Mouse (Mus musculus): ENCODE data around the gene Fzd10.

The Fzd10 gene

DNA sequence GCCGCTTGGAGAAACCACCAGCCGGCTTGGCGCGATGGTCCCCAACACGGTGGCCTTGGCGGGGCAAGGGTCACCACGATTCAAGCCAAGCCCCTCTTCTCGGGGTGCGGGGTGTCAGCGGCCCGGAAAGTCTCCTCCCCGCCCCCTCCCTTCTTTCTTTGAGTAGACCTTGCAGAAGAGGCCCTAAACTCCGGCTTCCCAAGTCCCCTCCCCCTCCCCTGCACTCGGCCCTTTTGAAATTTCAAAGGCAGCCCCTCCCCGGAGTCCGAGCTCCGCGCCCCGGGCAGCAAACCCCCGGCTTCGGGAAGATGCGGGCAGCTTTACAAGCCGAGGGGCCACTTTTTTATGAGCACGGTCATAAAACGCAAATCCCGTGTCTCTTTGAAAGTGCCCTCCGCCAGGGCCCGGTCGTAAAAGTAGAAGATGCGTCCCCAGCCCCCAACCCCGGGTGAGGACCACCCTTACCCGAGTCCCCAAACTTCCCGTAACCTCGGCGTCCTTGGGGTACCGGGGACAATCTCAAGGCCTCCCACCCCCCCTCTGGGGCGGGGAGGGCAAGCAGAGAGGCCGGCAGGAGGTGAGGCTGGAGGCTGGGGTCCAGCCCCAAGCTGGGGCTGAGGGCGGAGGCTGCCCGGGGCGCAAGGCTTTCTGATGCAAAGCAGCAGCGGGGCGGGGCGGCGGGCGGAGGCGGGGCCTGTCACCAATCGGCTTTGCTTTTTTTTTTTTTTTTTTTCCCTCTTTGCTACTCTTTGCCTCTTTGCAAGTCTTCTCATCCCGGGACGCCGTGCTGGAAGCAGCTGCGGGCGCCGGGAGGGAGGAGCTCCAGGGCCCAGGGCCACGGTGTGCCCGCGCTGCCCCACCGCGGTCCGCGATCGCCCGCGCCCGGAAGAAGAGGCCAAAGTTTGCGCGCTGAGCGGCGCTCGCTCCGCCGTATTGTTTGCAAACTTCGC lies at the start of gene Fzd10:
Fzd10 (plus strand) TSS at position 773 of the 950 bp plus-strand sequence.
- no peak for DNase-seq

DNA sequence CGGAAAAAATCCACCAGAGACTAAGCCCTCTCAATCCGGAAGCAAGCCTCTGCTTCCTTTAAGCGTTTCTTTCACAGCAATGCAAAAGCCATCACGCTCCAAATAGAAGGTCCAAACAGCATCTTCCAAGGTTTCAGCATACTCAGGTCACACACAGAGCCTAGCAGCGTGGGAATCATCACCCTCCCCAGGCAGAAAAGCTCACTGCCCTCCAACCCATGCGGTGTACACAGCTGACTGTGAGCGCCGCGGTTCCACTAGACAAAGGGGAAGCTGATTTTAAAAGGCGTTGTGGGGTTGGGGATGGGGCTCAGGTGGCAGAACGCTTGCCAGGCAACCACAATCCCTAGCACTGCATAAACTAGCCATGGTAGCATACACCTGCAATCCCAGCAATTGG lies 49.2 kb upstream of the Fzd10 start:
- DNase-seq = no peak

DNA sequence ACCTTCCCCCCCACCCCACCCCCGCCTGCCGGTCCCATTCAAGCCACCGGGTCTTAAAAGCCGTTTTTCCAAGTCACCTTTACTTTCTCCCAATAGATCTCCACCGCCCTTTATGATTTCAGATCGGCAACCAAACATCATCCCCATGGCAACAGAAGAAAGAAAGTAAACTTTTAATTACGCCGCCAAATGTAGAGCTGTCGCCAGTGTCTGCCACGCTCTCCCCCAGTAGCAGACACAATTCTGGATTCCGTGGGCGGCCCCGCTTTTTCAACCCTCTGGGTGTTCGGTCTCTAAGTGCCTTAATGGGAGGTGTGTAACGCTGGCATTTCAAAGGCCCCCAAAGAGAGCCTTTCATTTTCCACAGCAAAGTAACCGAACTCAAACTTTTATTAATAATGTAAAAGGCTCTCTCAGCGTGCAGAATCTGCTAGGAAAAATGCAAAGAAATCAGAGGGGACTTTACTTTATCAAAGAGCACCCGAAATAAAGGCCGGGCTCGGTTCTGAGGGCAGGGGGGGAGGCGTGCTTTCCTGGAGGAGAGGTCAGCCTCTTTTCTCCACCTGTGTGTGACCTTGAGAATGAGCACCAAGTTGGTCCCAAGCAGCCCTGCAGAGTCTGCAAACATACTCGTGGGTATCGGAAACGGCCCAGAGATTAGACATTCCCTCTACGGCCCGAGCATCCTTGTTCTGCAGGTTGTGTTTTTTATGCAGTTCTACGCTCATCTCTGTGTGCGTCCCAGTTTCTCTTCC lies 48.3 kb upstream of the Fzd10 start:
- no peak for DNase-seq

DNA sequence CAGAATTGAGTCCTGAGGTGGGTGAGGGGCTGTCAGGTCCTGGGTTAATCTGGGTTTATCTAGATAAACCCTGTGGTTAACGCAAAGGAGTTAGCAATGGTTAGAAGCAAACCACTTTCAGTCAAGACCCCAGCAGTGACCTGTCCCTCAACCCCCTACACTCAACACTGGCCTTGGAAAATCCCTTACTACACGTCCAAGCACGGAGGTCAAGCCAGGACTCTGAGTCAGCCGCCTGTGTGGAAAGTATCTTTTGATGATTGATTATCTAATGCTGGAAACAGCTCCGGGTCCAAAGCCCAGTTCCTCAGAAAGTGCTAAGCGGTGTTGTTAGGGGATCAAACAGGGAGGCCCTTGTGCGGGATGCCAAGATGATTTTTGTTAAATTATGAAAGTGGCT lies 42.5 kb upstream of the Fzd10 start:
- DNase-seq = no peak

DNA sequence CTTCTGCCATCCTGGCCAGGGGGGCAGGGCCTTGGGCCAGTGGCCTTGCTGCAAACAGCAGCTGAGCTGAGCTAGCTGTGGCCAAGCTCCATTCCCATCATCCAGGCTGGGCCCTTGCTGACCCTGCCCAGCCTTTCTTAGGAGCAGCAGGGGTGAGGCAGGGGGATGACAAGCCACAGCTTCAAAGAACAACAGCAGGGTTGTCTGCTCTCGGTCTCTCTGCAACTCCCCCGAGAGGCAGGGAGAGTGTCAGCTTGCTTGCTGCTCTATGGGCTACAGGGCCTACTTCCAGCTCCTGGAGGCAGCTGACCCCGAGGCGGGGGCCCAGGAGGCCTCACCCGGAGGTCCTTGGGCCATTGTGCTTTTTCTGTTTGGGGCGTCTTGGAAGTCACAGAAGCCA lies 33.3 kb upstream of the Fzd10 start:
- no peak for DNase-seq

DNA sequence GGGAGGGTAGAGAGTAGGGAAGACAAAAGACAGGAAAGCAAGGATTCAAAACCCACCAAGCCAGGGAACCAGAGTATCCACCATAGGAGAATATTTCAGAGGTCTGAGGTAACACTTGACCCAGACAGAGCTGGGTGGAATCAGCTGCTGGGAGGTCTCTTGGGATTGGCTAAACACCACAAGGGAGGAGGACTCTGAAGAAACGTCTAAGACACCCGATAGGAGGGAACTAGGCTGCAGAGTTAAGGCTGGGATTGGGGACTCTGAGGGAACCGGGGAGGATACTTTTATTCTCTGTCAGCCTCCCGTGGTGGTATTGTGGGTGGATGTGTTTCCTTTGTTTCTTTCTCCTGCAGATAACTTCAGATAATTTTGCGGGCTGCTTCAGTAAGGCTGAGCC lies 31.7 kb upstream of the Fzd10 start:
- no peak for DNase-seq

DNA sequence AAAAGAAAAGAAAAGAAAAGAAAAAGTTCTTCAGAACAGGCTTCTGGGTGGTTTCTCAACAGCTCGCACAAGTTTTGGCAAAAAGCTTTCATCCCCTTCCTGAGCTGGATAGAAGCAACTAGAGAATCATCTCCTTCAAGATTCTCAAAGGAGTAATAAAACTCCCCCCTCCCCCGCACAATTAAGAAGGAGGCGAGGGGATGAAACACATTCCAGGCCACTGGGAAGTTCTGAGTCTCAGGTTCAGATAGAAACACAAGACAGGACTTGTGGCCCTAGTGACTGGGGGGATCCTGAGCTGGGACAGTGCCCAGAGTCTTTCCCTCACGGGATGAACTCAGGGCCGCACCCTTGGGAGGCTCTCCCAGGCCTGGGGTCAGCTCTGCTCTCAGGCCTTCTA lies 30.6 kb upstream of the Fzd10 start:
- DNase-seq = no peak

DNA sequence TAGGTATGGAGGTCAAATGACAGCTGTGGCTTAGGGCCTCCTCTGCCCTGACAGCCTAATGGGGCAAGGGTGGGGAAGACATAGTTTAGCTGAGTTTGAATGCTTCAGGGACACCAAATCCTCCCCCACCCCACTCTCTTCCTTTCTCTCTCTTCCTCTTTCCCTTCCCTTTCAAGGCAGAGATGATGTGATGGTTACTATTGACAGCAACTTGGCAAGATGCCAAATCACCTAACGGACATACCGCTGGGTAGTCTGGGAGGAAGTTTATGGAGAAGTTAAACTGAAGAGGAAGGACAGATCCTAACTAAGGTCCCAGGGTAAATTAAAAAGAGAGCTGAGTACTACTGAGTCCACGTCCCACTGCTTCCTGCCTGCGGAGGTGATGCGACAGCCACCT lies 29.8 kb upstream of the Fzd10 start:
- DNase-seq = no peak

DNA sequence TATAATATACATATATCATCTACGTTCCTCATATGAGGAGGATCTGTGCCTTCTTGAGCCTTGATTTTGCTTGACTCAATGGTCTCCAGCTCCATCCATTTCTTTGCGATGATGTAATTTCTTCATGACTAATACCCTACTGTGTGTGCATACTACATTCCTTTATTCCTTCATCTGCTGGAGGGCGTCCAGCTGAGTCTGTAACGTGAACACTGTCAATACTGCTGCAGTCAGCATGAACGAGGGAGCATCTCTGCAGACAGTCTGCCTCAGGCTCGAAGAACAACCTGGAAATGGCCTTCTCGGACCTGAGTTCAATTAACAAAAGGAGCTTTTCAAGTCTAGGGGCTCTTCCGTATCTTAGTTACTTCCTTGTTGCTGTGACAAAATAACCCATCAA lies 28.9 kb upstream of the Fzd10 start:
- no peak for DNase-seq

DNA sequence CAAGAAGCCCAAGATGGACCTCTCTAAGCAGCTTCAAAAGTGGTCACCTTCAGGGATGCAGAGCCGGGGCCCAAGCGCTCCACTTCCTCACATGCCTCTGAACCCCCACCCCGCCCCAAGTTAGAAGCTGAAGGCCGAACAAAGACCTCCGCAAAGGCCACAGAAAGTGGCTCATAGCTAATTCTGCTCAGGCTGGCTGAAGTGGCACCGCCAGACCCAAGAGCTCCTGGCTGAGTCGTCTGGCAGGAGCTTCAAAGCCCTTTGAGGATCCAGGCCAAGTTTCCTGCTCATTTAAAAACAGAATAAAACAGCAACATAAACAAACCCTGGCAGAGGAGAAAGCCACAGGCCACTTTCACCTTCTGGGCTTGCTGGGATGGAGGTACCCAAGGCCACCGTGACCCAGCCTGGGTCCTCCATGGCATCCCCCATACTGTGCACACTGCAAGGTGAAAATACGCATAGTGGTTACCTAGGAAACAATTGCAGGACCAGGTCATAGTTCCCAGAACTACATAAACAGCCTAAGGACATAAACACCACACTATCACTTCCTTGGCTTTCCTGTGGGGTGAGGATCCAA lies 24.6 kb upstream of the Fzd10 start:
- no peak for DNase-seq

DNA sequence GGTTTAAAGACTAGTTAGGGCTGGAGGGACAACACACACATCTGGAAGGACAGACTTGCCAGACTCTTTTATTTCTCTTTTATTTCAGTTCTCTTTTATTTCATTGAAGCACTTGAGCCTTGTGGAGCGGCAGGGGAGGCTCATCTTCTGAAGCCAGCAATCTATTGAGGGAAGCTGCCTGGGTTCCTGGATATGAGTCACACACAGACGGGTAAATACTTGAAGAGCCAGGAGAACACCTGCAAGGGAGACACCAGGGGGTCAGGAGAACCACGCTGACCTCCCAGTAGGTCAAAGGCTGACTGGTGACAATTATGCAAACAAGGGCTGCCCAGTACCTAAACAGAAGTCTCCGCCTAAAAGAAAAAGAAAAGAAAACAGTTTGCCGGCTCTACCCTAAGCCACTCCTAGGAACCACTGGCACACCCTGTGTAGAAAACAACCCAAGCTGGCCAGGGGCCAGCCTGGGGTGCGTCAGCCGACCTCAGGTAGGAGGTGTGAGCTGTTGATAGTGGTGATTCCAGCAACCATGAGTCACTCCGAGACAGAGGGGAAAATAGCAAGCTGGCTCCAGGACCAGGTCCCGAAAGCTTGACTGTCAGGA lies 21.5 kb upstream of the Fzd10 start:
- no peak for DNase-seq

DNA sequence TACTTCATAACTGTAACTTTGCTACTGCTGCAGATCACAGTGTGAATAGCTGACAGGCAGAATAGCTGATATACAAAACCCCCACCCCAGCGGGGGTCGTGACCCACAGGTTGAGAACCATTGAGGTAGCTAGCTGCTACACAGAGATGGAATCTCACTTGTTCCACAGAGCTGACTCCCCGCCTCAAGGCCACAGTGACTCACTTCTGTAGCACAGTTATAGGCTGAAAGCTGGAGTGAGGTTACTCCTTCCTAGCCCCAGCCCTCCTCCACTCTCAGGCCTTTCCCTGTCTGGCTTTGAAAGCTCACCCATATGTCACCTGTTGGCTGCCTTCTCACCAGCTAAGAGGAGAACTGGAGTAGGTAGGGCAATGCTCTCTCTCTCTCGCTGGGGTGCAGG lies 19.7 kb upstream of the Fzd10 start:
- no peak for DNase-seq

DNA sequence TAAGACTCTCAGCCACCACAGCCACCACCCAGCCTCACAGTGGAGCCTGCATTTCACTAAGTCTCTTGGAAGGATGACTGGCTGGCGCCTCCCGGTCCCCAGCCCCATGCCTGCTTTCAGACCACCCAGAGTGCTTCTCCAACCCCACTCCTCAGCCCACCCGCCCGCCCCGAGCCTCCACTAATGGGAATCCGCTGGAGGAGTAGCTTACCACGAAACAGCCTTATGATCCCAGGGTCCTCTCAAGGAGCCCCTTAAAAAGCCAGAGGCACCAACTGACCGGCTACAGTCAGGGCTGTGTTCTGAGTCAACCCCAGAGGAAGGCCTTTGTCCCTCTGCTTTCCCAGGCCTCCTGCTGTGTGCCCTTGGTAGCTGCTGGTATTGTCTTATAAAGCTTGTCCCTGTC lies 19.1 kb upstream of the Fzd10 start:
- no peak for DNase-seq

DNA sequence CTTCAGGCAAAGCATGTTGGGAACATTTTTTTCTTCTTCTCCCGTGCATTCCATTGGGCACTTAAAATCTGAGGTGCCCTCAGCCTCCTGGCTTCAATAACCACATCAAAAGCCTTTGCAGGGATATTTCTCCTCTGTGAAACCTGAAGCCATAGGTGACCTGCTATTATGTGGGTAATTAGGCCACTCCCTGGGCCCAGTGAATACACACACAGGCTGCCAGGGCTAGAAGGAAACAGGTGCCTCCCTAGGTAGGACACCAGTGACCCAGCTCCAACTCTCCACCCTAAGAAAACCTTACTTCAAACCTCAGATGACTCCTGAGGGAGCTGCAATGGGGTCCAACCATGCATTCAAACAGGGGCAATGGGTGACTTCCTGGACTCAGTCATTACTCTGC lies 11.4 kb upstream of the Fzd10 start:
- DNase-seq = no peak

DNA sequence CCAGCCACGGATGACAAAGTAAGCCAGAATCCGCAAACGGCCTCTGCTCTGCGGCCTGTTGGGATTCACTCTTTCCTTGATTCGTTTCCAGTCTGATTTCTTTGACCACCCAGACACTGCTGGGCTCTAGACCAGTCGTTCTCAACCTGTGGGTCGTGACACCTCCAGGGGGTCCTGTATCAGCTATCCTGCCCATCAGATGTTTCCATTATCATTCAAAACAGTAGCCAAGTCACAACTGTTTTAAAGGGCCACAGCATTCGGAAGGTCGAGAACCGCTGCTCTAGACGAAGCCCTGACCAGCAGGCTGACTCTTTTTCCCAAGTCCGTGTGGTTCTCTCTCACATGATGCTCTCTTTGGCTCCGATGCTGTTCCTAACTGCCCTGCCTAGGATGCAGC lies 7.2 kb upstream of the Fzd10 start:
- DNase-seq = no peak

DNA sequence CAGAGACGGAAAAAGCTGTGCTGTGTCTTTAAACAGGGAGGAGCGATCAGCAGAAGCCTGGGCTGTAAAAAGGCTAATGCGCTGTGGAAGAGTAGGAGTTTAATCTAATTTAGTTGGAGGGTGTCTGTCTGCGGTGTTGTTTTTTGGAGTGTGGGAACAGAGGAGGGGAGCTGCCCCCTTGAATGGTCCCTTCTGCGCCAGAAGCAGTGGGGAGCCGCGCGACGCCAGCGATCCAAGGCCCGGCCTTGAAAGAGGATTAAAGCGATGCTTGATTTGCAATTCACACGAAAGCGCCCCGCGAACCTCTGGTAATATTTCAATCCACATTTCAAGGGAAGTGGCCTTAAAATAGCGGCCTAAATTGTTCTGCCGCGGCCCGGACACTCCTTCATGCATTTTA lies 3.8 kb upstream of the Fzd10 start:
- DNase-seq = no peak

DNA sequence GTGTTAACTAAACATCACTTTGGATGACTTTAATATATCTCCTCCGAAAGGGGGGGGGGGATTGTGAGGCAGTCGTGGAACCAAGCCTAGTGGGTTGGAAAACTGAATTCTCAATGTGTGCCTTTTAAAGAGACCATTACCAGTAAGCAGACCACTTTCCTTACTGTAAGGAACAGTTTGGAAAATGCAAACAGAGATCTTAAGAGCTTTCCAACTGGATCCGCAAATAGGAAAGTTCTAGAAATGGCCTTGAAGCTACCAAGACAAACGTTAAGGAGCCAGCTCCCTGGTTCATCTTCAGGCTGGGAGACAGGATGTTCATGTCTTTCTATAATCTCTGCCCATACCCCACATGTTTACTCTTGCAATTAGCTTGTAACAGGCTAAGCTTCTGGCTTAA lies 3.3 kb upstream of the Fzd10 start:
- DNase-seq = no peak

DNA sequence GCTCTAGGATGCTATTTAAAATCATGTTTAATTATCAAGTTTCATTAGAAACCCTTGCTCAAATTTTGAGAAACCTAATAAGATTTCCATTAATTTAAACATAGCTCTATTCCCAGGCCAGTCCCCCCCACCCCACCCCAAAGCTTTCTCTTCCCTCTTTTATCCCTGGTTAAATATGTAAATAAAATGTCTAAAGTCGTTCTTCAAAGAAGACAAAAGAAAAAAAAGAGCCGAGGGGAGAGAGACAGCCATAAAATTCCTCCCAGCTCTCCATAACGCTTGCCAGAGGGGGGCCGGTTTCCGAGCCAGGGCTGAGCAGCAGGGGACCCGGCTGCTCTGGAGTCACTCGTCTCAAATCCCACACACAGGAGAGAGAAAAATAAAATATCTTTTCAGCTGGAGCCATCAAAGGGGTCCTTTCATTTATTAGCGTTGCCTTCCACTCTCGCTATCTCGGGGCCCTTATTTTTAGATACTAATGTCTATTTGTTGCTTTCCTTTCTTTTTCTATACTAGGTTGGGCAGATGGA lies 2.4 kb upstream of the Fzd10 start:
- no peak for DNase-seq

DNA sequence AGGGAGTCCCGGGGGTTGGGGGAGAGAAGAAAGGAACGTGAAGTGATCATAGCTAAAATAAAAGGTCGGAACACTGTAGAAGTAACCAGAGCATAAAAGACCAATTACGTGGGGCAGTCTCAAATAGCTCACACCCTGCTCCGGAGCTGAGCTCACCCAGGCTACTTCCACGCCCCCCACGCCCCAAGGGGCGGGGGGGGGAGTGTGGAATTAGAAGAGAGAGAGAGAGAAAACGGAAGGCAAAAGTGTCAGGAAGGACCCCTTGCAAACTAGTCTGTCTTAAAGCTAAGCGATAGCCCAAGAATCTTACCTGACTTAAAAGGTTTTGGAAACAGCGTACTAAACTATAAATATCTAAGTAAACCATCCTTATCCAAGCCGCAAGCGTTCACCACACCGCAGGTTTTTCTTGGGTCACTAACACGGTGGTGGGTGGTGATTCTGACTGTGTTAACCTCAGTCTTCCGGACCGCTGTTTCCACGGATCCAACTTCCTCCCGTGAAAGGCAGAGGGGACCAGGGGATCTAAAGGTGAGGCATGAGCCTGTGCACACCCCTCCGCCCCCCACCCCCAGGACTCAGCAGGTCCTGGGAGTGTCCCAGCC lies 1.8 kb upstream of the Fzd10 start:
- DNase-seq = no peak

DNA sequence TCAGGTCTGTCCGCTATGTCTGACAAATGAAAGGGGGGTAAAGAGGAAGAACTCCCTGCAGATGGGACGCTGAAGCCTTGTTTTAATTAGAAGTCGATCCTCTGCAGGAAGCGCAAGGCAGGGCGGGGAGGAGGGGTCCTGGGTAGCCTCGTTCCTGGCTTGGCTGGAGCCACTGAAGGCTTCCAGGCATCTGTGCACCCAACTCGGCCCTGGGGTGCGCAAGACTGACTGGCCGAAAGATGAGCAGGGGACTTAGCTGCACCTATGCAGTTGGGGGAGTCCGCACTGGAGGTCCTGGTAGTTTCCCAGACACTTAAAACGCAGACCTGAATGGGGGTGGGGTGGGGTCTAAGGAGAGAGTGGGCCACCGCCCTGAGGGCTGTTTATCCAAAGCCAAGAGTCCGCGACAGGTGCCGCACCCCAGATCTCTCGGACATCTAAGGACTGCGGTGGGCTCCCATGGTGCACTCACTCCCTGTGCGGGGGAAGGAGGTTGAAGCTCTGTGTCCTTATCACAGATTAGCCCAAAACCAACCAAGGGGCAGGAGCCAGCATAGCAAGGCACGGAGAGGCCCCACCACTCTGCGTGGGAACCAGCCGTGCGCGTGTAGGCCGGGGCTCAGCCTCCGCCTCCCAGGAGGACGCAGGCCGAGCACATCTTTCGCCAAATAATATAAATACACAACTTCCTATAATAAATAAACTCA lies 1.1 kb upstream of the Fzd10 start:
- no peak for DNase-seq

DNA sequence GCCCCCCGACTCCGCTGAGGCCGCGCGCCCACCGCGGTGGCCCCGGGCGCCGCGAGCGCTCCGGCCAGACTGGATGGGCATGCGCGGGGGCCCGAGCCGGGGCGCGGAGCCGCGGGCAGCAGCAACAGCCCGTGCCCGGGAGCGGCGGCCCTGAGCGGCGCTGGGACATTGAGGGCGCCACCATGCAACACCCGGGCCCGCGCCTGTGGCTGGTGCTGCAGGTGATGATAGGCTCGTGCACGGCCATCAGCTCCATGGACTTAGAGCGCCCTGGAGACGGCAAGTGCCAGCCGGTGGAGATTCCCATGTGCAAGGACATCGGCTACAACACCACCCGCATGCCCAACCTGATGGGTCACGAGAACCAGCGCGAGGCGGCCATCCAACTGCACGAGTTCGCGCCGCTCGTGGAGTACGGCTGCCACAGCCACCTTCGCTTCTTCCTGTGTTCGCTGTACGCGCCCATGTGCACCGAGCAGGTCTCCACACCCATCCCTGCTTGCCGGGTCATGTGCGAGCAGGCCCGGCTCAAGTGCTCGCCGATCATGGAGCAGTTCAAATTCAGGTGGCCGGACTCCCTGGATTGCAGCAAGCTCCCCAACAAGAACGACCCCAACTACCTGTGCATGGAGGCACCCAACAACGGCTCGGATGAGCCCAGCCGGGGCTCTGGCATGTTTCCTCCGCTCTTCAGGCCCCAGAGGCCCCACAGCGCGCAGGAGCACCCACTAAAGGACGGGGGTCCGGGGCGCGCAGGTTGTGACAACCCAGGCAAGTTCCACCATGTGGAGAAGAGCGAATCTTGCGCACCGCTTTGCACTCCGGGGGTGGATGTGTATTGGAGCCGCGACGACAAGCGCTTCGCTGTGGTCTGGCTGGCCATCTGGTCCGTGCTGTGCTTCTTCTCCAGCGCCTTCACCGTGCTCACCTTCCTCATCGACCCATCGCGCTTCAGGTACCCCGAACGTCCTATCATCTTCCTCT lies 684 bp downstream of the Fzd10 start:
- DNase-seq = no peak

All from spleen, adult 18-20 months (tissue).